Mouse (Mus musculus) embryonic facial prominence, embryonic 14.5 days (tissue): ENCODE measurements around the gene 4930556J24Rik. TPM values are rescaled to one million over a fixed set of nuclear protein-coding genes. Genes with fewer than 3 reads are reported as not detected.

Source experiments
- ATAC-seq: fragments of 200-750 bp; cut with Nextera tagmentation; 2 replicates; pipeline ENCODE4 v1.8.0; 2017; ENCODE audit warnings: low read depth, moderate number of reproducible peaks, moderate TSS enrichment
- DNase-seq: peaks from one replicate; pipeline ENCODE4 v3.0.0-alpha.2; 2015; ENCODE audit warnings: low spot score
- H3K27ac ChIP-seq: fragments of 300-500 bp; sonication (generic); replicated peaks from 2 replicates; pipeline ENCODE4 v1.5.1; 2014; ENCODE audit warnings: low read depth, mild to moderate bottlenecking, low read length, moderate library complexity
- H3K27me3 ChIP-seq: fragments of 300-500 bp; sonication (generic); replicated peaks from 2 replicates; pipeline ENCODE4 v1.6.1; 2014; ENCODE audit warnings: low read length; ENCODE audit not compliant: control insufficient read depth, insufficient read depth
- H3K36me3 ChIP-seq: fragments of 300-500 bp; sonication (generic); 2 replicates; pipeline ENCODE4 v1.6.1; 2014; ENCODE audit warnings: low read length, mixed read lengths; ENCODE audit not compliant: control insufficient read depth, insufficient read depth
- H3K4me1 ChIP-seq: fragments of 300-500 bp; sonication (generic); 2 replicates; pipeline ENCODE4 v1.6.1; 2014; ENCODE audit warnings: antibody characterized with exemption, low read length; ENCODE audit not compliant: control insufficient read depth, insufficient read depth
- H3K4me2 ChIP-seq: fragments of 300-500 bp; sonication (generic); 2 replicates; pipeline ENCODE4 v1.6.1; 2014; ENCODE audit warnings: low read depth, mild to moderate bottlenecking, low read length, moderate library complexity, mixed read lengths
- H3K4me3 ChIP-seq: fragments of 300-500 bp; sonication (generic); 2 replicates; pipeline ENCODE4 v1.5.1; 2014; ENCODE audit warnings: low read depth, mild to moderate bottlenecking, low read length
- H3K9ac ChIP-seq: fragments of 300-500 bp; sonication (generic); 2 replicates; pipeline ENCODE4 v1.6.1; 2014; ENCODE audit warnings: low read depth, mild to moderate bottlenecking, low read length, moderate library complexity, mixed read lengths
- H3K9me3 ChIP-seq: fragments of 300-500 bp; sonication (generic); 2 replicates; pipeline ENCODE4 v1.6.1; 2016; ENCODE audit warnings: low read length; ENCODE audit not compliant: control insufficient read depth
- WGBS: fragments of 180-500 bp; shearing (Covaris S2); extraction: QIAGEN DNeasy Blood & Tissue Kit; methylation state at CpG from one replicate; pipeline ENCODE4 v1.1.7; 2014; 5-methylcytosine and 5-hydroxymethylcytosine counted together
- polyA plus RNA-seq: library from polyadenylated mRNA; unstranded; fragments of >200 nt; fragmentation: Nextera tagmentation; extraction: Ambion mirVana; gene quantifications from 2 replicates; pipeline ENCODE4 v1.2.1, GENCODE M21; 2014

4930556J24Rik gene
- polyA plus RNA-seq, 1 experiment from 2014 or later: not detected

GRCm38 (mm10) chr11:3937321-3937874, 39.2 kb downstream of the 4930556J24Rik start:
- no peak for DNase-seq
- 73% methylated on average over 13 of the region's 13 CpGs for WGBS
- H3K27ac ChIP-seq: no peak overlapping the region
- no peaks in the 10 kb centered on the region for H3K27me3 ChIP-seq
- H3K4me3 ChIP-seq: no peak overlapping the region
- no peak overlapping the region for H3K4me2 ChIP-seq
- H3K9me3 ChIP-seq: no peaks in the 10 kb centered on the region
- ATAC-seq: no peak
- H3K36me3 ChIP-seq: no peaks in the 10 kb centered on the region
- 0 out of 2 replicates have a peak, but pooled peaks cover under 1% of the 10 kb centered on the region for H3K4me1 ChIP-seq
- no peak overlapping the region for H3K9ac ChIP-seq

GRCm38 (mm10) chr11:3936318-3936717, 40.3 kb downstream of the 4930556J24Rik start:
- Histone ChIP-seq H3K36me3 (no peaks in the 10 kb centered on the region), H3K4me3 (no peak overlapping the region), H3K9ac (no peak overlapping the region), H3K27me3 (no peaks in the 10 kb centered on the region), H3K4me2 (no peak overlapping the region), H3K9me3 (no peaks in the 10 kb centered on the region), H3K4me1 (peaks cover 5% of the 10 kb centered on the region; the same call in 1 of the 2 replicates), H3K27ac (no peak overlapping the region)
- ATAC-seq (no peak), DNase-seq (no peak)
- WGBS: 80% methylated on average over 3 of the region's 3 CpGs

- H3K9me3 ChIP-seq: no peaks in the 10 kb centered on the region
- no peak for DNase-seq
- peaks cover 12% of the 10 kb centered on the region for H3K4me1 ChIP-seq
- no peak overlapping the region for H3K4me3 ChIP-seq
- ATAC-seq: no peak
- no peaks in the 10 kb centered on the region for H3K36me3 ChIP-seq
- H3K9ac ChIP-seq: no peak overlapping the region
- H3K4me2 ChIP-seq: no peak overlapping the region
- 61% methylated on average over 4 of the region's 4 CpGs for WGBS
- no peaks in the 10 kb centered on the region for H3K27me3 ChIP-seq
- no peak overlapping the region for H3K27ac ChIP-seq
Measured at GRCm38 (mm10) chr11:3935135-3935534, 41.4 kb downstream of the 4930556J24Rik start.

GRCm38 (mm10) chr11:3933756-3934285, 42.8 kb downstream of the 4930556J24Rik start:
- no peaks in the 10 kb centered on the region for H3K27me3 ChIP-seq
- WGBS: 86% methylated on average over 9 of the region's 9 CpGs

GRCm38 (mm10) chr11:3931511-3932211, 44.9 kb downstream of the 4930556J24Rik start, which contains the start of gene Tcn2:
Gene Tcn2, minus strand, starts transcription at chr11:3932159.
- DNase-seq (peak; percentile 93), ATAC-seq (peak; percentile 82)
- H3K4me3 ChIP-seq: peak within 1 kb of the TSS; percentile 53
- H3K36me3 ChIP-seq: no peaks in the 10 kb centered on the region
- H3K4me1 ChIP-seq: peaks cover 12% of the 10 kb centered on the region
- WGBS: 0% methylated on average over 14 of the region's 26 CpGs
- peak within 1 kb of the TSS; percentile 62 for H3K9ac ChIP-seq
- 0 out of 2 replicates have a peak within 1 kb of the TSS, but pooled peaks have one; percentile 21 for H3K27ac ChIP-seq
- no peaks in the 10 kb centered on the region for H3K27me3 ChIP-seq
- peak within 1 kb of the TSS; percentile 66 for H3K4me2 ChIP-seq
- no peaks in the 10 kb centered on the region for H3K9me3 ChIP-seq

More at GRCm38 (mm10) chr11:3933756-3934285, 42.8 kb downstream of the 4930556J24Rik start:
- DNase-seq (no peak), ATAC-seq (no peak)
- H3K4me1 ChIP-seq: peaks cover 12% of the 10 kb centered on the region
- H3K4me3 ChIP-seq: no peak overlapping the region
- no peaks in the 10 kb centered on the region for H3K9me3 ChIP-seq
- H3K27ac ChIP-seq: no peak overlapping the region
- no peak overlapping the region for H3K4me2 ChIP-seq
- H3K36me3 ChIP-seq: no peaks in the 10 kb centered on the region
- no peak overlapping the region for H3K9ac ChIP-seq

GRCm38 (mm10) chr11:3930931-3931330, 45.6 kb downstream of the 4930556J24Rik start:
- no peak for ATAC-seq
- Histone ChIP-seq H3K4me1 (peaks cover 12% of the 10 kb centered on the region), H3K27ac (no peak overlapping the region), H3K4me2 (peak overlapping the region; percentile 66), H3K9ac (peak overlapping the region; percentile 62), H3K9me3 (no peaks in the 10 kb centered on the region), H3K36me3 (no peaks in the 10 kb centered on the region), H3K27me3 (no peaks in the 10 kb centered on the region), H3K4me3 (peak overlapping the region; percentile 53)
- DNase-seq: no peak
- WGBS: 34% methylated on average over 6 of the region's 6 CpGs

GRCm38 (mm10) chr11:3930019-3930418, 46.6 kb downstream of the 4930556J24Rik start:
- Histone ChIP-seq H3K4me2 (no peak overlapping the region), H3K27ac (no peak overlapping the region), H3K9ac (no peak overlapping the region), H3K36me3 (no peaks in the 10 kb centered on the region), H3K4me3 (no peak overlapping the region), H3K9me3 (no peaks in the 10 kb centered on the region), H3K27me3 (no peaks in the 10 kb centered on the region), H3K4me1 (peaks cover 12% of the 10 kb centered on the region)
- no peak for ATAC-seq
- DNase-seq: no peak
- WGBS: 76% methylated on average over 4 of the region's 4 CpGs

- H3K36me3 ChIP-seq: peaks cover 18% of the 10 kb centered on the region
- H3K4me1 ChIP-seq: peaks cover 3% of the 10 kb centered on the region
- WGBS: 89% methylated on average over 10 of the region's 10 CpGs
Measured at GRCm38 (mm10) chr11:3925916-3926315, 50.7 kb downstream of the 4930556J24Rik start.

More at GRCm38 (mm10) chr11:3925916-3926315, 50.7 kb downstream of the 4930556J24Rik start:
- H3K9ac ChIP-seq: no peak overlapping the region
- no peaks in the 10 kb centered on the region for H3K9me3 ChIP-seq
- DNase-seq (no peak), ATAC-seq (no peak)
- H3K4me3 ChIP-seq: no peak overlapping the region
- no peaks in the 10 kb centered on the region for H3K27me3 ChIP-seq
- no peak overlapping the region for H3K27ac ChIP-seq
- H3K4me2 ChIP-seq: no peak overlapping the region
